Mouse (Mus musculus): Measurements from ENCODE around the gene Dab1. TPM values are rescaled to one million over a fixed set of nuclear protein-coding genes. Genes with fewer than 3 reads are reported as not detected.

Dab1 gene
- total RNA-seq, 2 experiments from 2014 or later: not detected

GRCm38 (mm10) chr4:103934364-103934763 is 315.2 kb downstream of the Dab1 start:
- no peak for ATAC-seq (replicated peaks; ENCODE audit: low FRiP score, poor library complexity, severe bottlenecking)

DNA sequence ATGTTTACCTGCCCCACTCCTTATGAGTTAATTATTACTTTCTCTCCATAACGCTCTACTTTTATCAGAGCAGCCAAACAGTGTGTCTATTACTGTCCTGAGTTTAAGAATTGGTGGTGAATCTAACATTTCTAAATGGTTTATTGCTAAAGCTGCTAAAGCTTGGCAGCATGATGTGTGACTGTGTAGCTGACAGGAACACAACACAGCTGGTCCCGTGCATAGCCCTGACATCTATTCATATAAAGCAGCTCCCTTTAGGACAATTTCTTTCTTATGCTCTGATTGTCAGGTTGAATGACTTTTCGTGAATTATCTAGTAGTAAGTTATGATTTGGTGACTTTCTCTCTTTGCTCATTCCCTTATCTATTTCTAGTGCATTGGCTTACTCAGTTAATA is 329.1 kb downstream of the Dab1 start:
- no peak for ATAC-seq (replicated peaks; ENCODE audit: low FRiP score, poor library complexity, severe bottlenecking)

DNA sequence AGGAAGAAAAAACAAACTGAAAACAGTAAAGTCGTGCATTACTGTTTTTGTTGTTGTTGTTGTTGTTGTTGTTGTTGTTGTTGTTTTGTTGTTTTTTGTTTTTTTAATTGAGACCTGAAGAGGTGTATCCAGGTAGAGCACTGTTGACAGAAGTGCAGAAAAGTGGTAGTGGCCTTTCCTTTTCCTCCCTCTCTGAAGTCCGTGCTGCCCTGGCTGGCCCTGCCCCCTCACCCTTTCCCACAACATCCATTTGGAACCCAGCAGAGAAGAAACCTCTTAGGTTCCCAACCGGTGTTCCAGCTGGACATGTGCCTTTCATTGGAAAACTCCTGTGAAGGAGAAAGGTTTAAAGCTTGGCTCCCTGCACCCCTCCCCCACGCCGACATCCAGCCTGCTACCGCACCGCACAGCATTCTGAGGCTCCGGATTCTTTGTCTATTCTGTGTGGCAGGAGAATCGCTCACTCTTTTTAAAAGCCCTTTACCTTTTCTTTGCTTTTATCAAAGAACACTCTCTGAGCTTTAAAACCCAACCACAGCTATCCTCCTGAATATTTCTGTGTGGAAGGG is 334.6 kb downstream of the Dab1 start:
- no peak for ATAC-seq (replicated peaks; ENCODE audit: low FRiP score, poor library complexity, severe bottlenecking)

- no peak for ATAC-seq (replicated peaks; ENCODE audit: low FRiP score, poor library complexity, severe bottlenecking)
Measured at GRCm38 (mm10) chr4:103961134-103962049, 342.2 kb downstream of the Dab1 start.

DNA sequence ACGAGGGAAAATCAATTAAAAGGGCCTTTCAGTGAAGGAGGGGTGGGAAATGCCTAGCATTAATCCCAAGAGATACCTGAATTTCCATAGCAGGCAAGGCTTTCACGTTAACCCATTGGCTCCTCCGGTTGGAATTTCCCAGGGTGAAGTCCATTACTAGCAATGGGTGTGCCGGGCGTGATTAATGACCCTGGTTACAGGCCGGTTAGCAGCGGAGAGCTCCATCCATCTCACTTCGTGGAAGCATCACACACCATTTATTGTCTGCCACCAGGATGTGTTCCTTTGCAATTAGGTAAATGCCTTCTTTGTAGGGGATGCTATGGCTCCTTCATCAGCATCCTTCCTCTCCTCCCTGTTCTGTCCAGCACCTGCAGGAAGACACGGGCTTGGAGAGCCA is 350.7 kb downstream of the Dab1 start:
- no peak for ATAC-seq (replicated peaks; ENCODE audit: low FRiP score, poor library complexity, severe bottlenecking)

DNA sequence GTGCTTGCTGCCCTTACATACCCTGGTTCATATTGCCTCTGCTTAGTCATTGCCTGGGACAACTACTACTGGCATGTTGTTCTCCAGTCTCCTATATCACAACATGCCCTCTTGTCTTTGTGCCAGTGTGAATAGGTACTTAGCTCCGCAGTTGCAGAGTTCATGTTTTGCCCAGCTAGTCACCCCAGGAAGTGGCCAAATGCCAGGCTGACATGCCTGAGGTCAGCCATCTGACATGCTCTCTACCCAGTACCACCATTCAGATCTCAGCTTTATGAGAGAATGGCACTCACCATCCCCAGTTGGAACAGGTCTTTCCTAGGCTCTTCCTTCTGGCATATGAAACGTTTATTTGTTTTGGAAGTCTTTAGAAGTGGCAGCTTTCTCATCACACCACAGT is 355.4 kb downstream of the Dab1 start:
- no peak for ATAC-seq (replicated peaks; ENCODE audit: low FRiP score, poor library complexity, severe bottlenecking)

DNA sequence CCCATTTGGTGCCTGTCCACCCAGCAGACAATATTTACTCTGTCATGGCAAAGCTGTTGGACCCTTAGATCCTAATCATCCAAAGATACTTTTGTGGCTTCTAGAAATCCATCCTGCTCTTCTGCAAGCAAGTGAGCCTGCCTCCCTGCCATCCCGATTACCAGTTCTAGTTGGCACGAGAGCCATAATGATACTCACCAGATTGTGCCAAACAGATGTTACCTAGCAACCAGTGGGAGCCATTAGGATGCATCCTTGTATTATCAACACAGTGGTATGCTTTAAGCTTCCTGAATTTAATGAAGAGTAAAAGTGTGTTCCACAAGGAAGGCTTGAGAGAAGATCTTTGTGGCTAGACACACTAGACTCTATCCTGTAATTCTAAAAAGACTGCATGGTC is 355.8 kb downstream of the Dab1 start:
- no peak for ATAC-seq (replicated peaks; ENCODE audit: low FRiP score, poor library complexity, severe bottlenecking)

DNA sequence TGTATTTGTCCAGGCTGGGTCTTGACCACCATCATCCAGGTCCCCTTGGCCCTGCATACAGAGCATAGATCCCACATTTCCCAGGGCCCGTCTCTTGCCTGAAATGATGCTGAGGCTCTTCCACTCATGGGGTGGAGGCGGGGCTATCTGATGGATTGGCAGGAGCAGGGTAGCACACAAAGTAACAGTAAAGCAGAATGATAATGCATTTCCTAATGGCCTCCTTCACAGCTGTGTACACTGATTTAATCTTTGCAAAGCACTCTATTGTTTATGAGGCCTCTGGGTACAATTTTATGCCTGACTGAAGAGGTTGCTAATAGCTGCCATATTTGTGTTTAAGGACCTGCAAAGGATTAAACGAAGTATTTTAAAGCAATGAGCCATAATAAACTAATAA is 374.7 kb downstream of the Dab1 start:
- ATAC-seq (replicated peaks; ENCODE audit: low FRiP score, poor library complexity, severe bottlenecking): no peak

DNA sequence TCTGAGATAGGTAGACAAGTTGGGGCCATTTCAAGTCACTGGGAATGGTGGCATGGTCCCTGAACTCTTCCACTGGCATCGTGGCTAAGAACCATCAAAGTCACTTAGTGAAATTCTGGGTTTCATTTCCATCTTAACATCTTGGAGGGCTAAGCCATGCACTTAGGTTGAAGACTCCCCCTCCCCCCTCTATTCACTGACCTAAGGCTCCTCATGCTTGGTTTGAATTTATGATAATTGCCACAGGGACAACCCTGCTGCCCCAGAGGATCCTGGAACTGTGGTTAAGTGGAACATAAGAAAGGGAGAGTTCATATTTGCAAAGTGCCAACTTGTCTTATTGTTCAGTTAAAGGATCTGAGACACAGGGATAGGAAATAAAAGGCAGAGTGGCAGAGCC is 375.2 kb downstream of the Dab1 start:
- no peak for ATAC-seq (replicated peaks; ENCODE audit: low FRiP score, poor library complexity, severe bottlenecking)

DNA sequence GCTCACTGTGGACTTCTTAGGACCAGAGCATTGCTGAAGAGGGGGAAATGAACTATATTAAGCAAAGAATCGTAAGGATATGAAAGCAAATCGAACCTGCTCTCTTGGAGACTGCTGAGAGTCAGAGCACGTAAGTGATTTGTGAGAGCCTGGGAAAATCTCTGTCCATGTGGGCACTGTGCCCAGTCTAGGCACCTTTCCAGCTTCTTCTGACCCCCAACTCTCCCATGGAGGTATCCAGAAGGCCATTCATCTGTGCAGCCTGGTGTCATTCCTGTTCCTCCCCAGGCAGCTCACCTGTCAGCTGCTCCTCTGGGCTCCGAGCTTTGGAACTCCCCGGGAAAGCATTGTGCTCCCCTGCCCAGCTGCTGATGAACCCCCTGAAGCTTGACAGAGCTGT is 389.2 kb downstream of the Dab1 start:
- ATAC-seq (replicated peaks; ENCODE audit: low FRiP score, poor library complexity, severe bottlenecking): no peak

DNA sequence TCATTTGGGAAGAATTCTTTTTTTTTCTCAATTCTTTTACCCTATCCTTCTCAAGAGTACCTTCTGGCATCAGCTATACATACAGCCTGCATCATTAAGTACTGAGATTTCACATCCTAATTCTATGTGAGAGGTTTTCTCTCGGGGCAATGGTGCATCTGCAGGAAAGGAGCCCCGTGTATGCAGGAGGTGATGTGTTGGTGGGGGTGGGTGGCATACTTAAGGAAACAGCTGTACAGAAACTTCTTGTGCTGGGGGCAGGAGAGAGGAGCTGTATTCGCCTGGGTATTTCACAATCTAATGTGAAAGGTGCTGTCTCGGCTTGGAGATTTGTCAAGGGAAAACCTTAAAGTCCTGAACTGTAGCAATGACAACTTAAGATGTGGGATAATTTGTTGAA is 392.5 kb downstream of the Dab1 start:
- no peak for ATAC-seq (replicated peaks; ENCODE audit: low FRiP score, poor library complexity, severe bottlenecking)

- ATAC-seq (replicated peaks; ENCODE audit: low FRiP score, poor library complexity, severe bottlenecking): no peak
Measured at GRCm38 (mm10) chr4:104012150-104012549, 393.0 kb downstream of the Dab1 start.

- ATAC-seq (replicated peaks; ENCODE audit: low FRiP score, poor library complexity, severe bottlenecking): no peak
Measured at GRCm38 (mm10) chr4:104025117-104025694, 406.0 kb downstream of the Dab1 start.

DNA sequence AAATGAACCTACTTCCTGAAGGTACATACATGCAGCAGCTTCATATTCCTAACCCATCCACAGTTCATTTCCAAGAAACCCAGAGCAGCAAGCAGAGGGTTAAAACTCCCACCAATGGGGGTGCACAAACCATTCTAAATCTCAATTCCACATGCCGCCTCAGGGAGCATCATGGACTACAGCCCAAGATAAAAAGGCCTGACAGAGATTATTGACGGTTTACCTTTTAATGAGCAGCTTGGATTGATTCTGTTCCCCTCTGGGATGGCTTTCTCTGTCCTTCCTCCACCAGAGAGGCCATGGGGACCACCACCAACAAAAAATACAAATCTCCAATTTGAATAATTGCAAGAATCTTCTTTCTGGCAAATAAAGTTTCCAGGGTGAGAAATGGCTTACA is 407.7 kb downstream of the Dab1 start:
- no peak for ATAC-seq (replicated peaks; ENCODE audit: low FRiP score, poor library complexity, severe bottlenecking)

GRCm38 (mm10) chr4:104027239-104027638 is 408.1 kb downstream of the Dab1 start:
- no peak for ATAC-seq (replicated peaks; ENCODE audit: low FRiP score, poor library complexity, severe bottlenecking)

GRCm38 (mm10) chr4:104036091-104036490 is 416.9 kb downstream of the Dab1 start:
- no peak for ATAC-seq (replicated peaks; ENCODE audit: low FRiP score, poor library complexity, severe bottlenecking)

GRCm38 (mm10) chr4:104039588-104039987 is 420.4 kb downstream of the Dab1 start:
- no peak for ATAC-seq (replicated peaks; ENCODE audit: low FRiP score, poor library complexity, severe bottlenecking)

GRCm38 (mm10) chr4:104043441-104043840 is 424.3 kb downstream of the Dab1 start:
- no peak for ATAC-seq (replicated peaks; ENCODE audit: low FRiP score, poor library complexity, severe bottlenecking)

- no peak for ATAC-seq (replicated peaks; ENCODE audit: low FRiP score, poor library complexity, severe bottlenecking)
Measured at GRCm38 (mm10) chr4:104044634-104045033, 425.5 kb downstream of the Dab1 start.

- no peak for ATAC-seq (replicated peaks; ENCODE audit: low FRiP score, poor library complexity, severe bottlenecking)
Measured at GRCm38 (mm10) chr4:104047966-104048804, 429.0 kb downstream of the Dab1 start.

All from erythroblast, adult 5-6 weeks (primary cell).